Mouse (Mus musculus) heart, postnatal 25 days (tissue): ENCODE measurements around the gene Rmi2. TPM values are rescaled to one million over a fixed set of nuclear protein-coding genes. Genes with fewer than 3 reads are reported as not detected.

Experiments used
- DNase-seq: peaks from one replicate; pipeline ENCODE4 v3.0.0; 2022; ENCODE audit warnings: low spot score
- intact Hi-C: fragments of 180-260 bp; cut with DNase I; formaldehyde crosslinking; loops from one replicate; pipeline ENCODE4 v1.15.1; 2025
- total RNA-seq, 2 experiments: library from RNA; stranded (reverse); gene quantifications; 2 replicates each; pipeline ENCODE4 v1.2.3; 2021

Gene Rmi2
- total RNA-seq, 2 experiments from 2014 or later: 0.56 to 0.62 TPM

DNA sequence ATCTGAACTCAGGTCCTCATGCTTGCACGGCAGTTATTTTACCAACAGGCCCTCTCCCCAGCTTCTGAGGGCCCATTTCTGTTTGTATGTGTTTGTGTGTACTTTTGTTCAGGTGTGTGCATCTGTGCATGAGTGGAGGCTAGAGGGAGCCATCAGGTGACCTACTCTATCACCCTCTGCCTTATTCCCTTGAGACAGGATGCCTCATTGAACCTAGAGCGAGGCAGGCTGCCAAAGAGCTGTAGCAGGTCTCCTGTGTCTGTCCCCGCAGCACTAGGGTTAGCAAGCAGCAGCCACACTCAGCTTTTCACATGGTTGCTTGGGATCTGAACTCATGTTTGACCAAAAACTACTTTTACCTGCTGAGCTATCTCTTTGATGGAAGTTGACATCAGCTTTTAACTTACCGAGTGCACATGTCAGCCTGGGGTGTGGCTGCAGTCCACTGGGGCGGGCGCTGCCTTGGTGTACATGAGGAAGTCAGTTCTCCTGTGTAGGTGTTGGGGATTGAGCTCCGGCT lies 24.9 kb downstream of the Rmi2 start:
- intact Hi-C loops: no loop called here
- DNase-seq: no peak

- DNase-seq: peak; percentile 48
- intact Hi-C loops: no loop called here
Observed at GRCm38 (mm10) chr16:10861408-10861807, 26.5 kb downstream of the Rmi2 start.

DNA sequence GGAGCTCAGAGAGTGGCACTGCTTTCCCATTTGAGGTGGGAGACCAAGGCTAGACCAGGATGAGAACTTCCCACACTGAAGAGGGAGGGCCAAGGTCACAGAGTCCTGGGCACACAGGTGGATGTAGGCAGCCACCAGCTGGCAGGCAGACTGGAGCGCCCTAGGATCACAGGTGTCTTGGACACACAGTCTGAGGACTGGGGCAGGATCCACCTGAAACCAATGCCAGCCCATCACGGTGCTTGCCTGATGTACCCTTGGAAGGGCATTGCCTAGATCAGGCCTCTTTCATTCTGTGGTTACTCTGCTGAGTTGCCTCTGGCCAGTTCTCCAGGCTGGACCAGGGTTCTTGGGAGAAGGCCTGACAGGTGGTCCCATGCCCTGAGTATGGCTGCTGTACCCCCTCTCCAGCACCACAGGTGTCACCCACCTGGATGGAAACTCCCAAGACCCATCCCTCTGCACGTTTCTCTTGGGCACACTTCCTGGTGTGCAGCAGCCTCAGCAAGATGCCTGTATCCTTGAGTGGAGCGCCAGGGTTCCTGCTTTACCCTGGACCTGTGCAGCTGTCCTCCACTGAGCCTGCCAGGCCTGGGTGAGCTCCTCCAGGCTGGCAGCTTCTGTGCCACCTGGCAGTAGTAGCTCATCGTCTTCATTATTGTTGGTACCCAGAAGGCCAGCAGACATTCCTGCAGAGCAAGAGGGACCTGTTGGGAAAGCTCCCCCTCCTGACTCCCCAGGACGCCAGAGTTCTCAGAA lies 30.2 kb downstream of the Rmi2 start:
- intact Hi-C loops: loop anchor here (5.0 kb wide), 1 partner anchor 78 kb away; the partner anchor contains the start of genes Socs1 and Tnp2

DNA sequence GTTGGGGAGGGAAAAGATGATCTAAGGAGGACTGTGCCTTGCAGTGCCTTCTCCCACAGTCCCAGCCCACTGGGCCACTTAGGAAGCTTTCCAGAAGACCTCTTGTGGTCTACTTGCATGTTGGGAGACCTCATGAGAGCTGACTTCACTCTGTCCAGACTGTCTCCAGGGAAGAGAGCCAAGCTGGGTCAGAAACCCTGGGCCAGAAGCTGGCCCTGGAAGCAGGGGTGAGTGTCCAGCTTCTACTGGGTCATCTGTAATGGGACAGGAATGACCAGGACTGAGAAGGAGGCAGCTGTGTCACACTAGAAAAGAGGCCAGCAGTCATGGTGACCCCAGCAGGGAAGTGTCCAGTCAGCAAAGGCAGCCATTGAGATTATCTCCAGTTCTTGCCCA lies 30.7 kb downstream of the Rmi2 start:
- intact Hi-C loops: loop anchor here (5.0 kb wide), 1 partner anchor 78 kb away; the partner anchor contains the start of genes Socs1 and Tnp2
- DNase-seq: peak; percentile 58

More for the DNA sequence above, 30.2 kb downstream of the Rmi2 start:
- no peak for DNase-seq

- peak; percentile 48 for DNase-seq
Observed at GRCm38 (mm10) chr16:10866841-10867240, 32.0 kb downstream of the Rmi2 start.

DNA sequence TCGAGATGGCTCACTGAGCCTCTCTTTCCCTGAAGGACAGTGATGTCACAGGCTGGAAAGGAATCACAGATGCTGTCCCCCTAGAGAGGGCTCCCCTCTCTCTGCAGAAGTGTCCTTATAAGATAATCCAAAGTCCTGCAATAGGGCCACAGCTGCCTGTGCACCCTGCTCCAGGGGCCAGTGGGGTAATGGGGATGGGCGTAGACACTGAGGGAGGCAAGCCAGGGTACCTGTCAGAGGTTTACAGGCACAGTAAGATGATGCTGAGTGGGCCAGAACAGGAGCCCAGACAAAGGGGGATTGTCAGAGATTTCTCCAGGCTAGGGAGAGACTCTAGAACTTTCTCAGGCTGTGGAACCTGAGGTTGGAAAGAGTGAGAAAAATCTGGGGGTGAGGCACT lies 32.6 kb downstream of the Rmi2 start:
- intact Hi-C loops: loop anchor here (5.0 kb wide), 1 partner anchor 80 kb away; the partner anchor contains the start of genes Socs1 and Tnp2
- no peak for DNase-seq

More at GRCm38 (mm10) chr16:10866841-10867240, 32.0 kb downstream of the Rmi2 start:
- intact Hi-C loops: loop anchor here (5.0 kb wide), 1 partner anchor 80 kb away; the partner anchor contains the start of genes Socs1 and Tnp2

GRCm38 (mm10) chr16:10867904-10868440 lies 33.1 kb downstream of the Rmi2 start:
- DNase-seq: no peak
- intact Hi-C loops: loop anchor here (1.0 to 5.0 kb wide), 2 partner anchors 81 to 298 kb away; partner anchors contain the start of genes Socs1 and Tnp2

DNA sequence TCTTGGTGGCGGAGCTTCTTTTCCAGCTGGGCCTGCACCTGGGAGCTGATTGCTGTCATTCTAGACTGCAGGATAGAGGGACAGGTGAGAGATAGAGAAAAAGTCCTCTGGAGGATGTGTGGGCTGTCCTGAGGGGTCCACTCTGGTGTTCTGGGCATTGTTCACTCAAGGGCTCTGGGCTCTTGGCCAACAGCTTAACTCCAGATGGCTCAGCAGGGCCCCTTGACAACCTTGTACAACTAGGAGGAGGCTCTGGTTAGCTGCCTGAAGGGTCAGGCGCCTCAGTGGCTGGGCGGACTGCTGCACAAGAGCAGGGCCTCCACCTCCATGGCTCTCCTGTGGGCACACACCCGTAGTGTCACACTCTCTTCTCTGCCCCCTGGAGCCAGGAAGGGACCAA lies 36.1 kb downstream of the Rmi2 start:
- intact Hi-C loops: loop anchor here (5.0 kb wide), 2 partner anchors 81 to 301 kb away; no protein-coding TSS in a partner anchor
- DNase-seq: no peak

DNA sequence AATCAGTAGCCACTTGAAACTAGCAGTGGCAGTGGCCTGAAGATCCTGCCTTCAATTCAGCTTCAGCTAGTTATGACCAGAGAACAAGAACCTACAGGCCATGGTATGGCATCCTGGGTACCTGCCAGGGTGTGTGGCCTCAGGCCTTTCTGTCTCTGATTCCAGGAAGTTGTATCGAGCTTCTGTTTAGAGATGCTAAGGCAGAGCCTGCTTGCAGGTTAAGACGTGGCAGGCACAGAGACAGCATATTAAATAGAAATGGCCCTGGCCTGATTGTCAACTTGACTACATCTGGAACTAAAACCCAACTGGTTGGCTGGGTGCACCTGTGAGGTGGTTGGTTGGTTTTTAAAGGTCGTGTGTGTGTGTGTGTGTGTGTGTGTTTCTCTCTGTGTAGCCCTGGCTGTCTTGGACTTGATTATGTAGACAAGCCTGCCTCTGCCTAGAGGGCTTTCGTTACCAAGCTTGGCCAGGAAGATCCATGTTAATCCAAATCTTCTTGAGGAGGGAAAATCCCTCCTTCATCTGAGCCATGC lies 38.0 kb downstream of the Rmi2 start:
- DNase-seq: no peak
- intact Hi-C loops: loop anchor here (5.0 kb wide), 2 partner anchors 79 to 299 kb away; no protein-coding TSS in a partner anchor

DNA sequence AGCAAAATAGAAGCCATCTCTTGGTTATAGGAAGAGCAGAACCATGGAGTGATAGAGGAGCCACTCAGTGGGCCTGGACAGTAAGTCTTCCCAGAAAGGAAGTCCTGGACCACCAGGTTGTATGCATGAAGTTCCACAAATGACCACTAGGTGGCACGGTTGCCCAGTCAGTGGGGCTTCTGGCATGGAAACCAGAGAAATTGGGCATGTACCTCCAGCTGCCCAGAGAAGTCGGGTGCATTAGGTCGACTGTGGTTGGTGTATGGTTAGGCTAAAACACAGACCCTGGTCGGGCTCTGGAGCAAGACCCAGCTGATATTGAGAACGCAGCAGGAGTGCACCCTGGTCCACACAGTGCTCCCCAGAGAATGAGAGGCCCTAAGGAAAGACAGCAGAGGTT lies 38.8 kb downstream of the Rmi2 start:
- intact Hi-C loops: loop anchor here (1.0 to 5.0 kb wide), 4 partner anchors 79 to 545 kb away; no protein-coding TSS in a partner anchor
- peak; percentile 44 for DNase-seq

DNA sequence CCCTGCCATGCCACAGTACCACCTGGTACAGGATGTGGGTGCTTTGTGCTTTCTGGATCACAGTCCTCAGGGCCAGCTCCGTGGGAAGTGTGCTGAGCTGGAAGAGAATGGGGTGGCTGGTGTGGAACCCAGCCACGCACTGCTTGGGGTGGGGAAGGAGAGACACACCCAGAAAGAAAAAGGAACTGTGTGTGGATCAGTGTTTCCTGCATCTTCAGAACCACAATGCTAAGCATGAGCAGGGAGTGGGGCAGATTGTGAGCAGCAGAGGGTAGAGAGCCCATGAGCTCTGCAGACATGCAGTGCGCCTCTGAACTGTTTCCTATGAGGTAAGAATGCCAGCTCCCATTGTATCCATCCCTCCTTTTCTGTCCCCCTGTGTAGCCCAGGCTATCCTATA lies 43.4 kb downstream of the Rmi2 start:
- no peak for DNase-seq
- intact Hi-C loops: loop anchor here (5.0 kb wide), 2 partner anchors 64 to 234 kb away; no protein-coding TSS in a partner anchor

DNA sequence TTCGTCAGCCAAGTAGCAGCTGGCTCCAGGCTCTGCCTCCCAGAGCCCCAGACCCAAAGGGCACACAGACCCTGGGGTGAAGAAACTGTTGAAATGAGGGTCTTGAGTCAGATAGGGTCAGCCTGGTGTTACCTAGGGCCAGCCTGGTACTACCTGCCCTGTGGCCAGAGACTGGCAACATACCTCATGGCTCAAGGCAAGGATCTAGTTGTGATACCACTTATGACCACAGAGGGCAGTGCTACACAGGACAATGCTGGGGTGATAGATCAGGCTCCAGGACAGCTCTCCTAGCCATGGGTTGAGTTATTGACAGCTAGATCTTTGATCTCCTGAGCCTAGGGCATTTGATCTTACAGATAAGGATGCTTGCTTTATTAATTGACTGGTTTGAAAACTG lies 44.6 kb downstream of the Rmi2 start:
- intact Hi-C loops: loop anchor here (1.0 to 5.0 kb wide), 3 partner anchors 63 to 233 kb away; no protein-coding TSS in a partner anchor
- no peak for DNase-seq

GRCm38 (mm10) chr16:10881231-10881962 lies 46.5 kb downstream of the Rmi2 start:
- intact Hi-C loops: no loop called here

DNA sequence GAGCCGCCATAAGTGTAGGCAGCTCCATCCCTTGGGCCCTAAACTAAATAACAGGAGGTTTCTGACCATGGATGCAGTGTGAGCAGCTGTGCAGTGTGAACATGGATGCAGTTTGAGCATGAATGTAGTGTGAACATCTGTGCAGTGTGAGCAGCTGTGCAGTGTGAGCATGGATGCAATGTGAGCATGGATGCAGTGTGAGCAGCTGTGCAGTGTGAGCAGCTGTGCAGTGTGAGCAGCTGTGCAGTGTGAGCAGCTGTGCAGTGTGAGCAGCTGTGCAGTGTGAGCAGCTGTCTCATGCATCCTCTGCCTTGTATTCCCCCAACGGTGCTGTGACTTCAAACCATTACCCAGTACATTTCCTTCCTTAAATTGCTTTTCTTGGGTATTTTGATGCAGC lies 52.6 kb downstream of the Rmi2 start:
- intact Hi-C loops: no loop called here
- no peak for DNase-seq

More at GRCm38 (mm10) chr16:10881231-10881962, 46.5 kb downstream of the Rmi2 start:
- DNase-seq: no peak

DNA sequence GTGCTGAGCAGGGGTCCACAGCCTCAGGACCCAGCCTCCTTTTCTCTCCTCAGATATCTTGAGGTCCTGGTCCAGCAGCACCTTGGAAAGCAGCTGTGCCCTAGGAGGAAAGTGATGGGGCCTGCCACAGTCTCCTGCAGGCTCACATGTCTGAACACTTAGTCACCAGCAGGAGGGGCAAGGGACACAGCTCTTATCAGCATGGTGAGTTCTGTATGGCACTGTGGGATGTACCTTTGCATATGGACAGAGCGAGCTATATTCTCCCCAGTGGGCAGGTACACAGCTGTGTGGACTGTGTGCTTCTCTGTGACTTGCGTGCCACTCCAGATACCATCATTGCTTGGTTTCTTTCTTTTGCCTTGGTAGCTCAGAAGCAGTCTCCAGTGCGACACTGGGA lies 55.5 kb downstream of the Rmi2 start:
- intact Hi-C loops: no loop called here
- DNase-seq: no peak

- DNase-seq: no peak
- intact Hi-C loops: no loop called here
Observed at GRCm38 (mm10) chr16:10893161-10893560, 58.3 kb downstream of the Rmi2 start.

- DNase-seq: no peak
- intact Hi-C loops: no loop called here
Observed at GRCm38 (mm10) chr16:10895906-10896305, 61.0 kb downstream of the Rmi2 start.

DNA sequence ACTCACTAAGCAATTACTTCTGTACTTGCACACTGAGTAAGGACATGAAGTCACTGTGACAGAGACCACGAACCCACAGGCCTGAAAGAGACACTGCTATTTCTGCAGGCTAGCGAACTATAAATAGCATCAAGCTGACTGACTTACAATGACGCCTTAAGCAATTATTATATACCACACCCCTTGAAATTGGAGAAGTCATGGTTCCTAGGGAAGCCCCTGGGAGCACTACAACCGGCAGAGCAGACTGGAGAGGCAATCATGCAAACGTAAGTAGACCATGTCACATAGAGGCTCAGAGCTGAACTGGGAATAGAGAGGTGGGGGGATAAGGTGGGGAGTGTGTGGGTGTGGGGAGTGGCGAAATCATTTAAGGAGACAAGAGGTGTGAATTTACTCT lies 62.5 kb downstream of the Rmi2 start:
- no peak for DNase-seq
- intact Hi-C loops: no loop called here

- no peak for DNase-seq
- intact Hi-C loops: no loop called here
Observed at GRCm38 (mm10) chr16:10900736-10901135, 65.9 kb downstream of the Rmi2 start.

DNA sequence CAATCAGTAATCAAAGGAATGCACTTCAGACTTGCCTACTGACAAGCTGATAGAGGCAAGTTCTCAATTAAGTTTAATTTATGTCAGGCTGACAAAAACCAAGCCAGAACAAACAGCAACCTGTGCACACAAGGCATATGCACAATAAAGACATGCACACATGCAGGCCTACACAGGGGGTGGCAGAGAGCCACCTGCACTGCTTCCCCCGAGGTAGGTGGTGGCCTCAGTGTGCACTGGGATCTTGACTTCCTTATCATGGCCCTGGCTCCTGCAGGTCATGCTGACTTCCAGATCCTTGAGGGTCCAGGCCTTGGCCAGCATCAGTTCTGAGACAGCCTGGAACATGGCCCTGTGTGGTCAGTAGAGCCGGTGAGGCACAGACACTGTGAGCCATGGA lies 67.1 kb downstream of the Rmi2 start:
- no peak for DNase-seq
- intact Hi-C loops: no loop called here
